Mouse (Mus musculus): ENCODE measurements around the gene Tekt4.

- TF ChIP-seq POLR2A (IDR thresholded peaks at IDR 0.05; ENCODE audit: extremely low read depth, insufficient read depth, low read length) (no peak), CTCF (IDR thresholded peaks at IDR 0.05; ENCODE audit: low read depth, low read length) (no peak)
Measured at GRCm38 (mm10) chr17:25427441-25427840, 27.0 kb upstream of the Tekt4 start.

Measured in liver, adult 2 months (tissue).